Mouse (Mus musculus): ENCODE measurements at regions not wholly inside any gene's neighbourhood (a gene's known extent, or its start where the extent isn't known, plus 50 kb on each side); places are given as distances from the start of the nearest gene placed in this dataset.

GRCm38 (mm10) chr10:117447626-117448025, 67.8 kb upstream of the Cpsf6 start:
- no peak for DNase-seq (ENCODE audit: low read depth, low spot score)

- DNase-seq (ENCODE audit: low read depth, low spot score), result peak; percentile 27
These were observed 67.4 kb upstream of the Cpsf6 start for GRCm38 (mm10) chr10:117447206-117447605.

GRCm38 (mm10) chr10:117446776-117447175, 67.0 kb upstream of the Cpsf6 start:
- DNase-seq (ENCODE audit: low read depth, low spot score), result no peak

GRCm38 (mm10) chr10:117445801-117446490, 66.1 kb upstream of the Cpsf6 start:
- DNase-seq (ENCODE audit: low read depth, low spot score), result no peak

- no peak for DNase-seq (ENCODE audit: low read depth, low spot score)
These were observed 65.5 kb upstream of the Cpsf6 start for GRCm38 (mm10) chr10:117445181-117445790.

GRCm38 (mm10) chr10:117444761-117445160, 64.9 kb upstream of the Cpsf6 start:
- DNase-seq (ENCODE audit: low read depth, low spot score), result no peak

GRCm38 (mm10) chr10:117443426-117444350, 63.9 kb upstream of the Cpsf6 start:
- no peak for DNase-seq (ENCODE audit: low read depth, low spot score)

GRCm38 (mm10) chr10:117441979-117442803, 62.4 kb upstream of the Cpsf6 start:
- DNase-seq (ENCODE audit: low read depth, low spot score), result no peak

- DNase-seq (ENCODE audit: low read depth, low spot score), result no peak
These were observed 61.5 kb upstream of the Cpsf6 start for GRCm38 (mm10) chr10:117441121-117441978.

GRCm38 (mm10) chr10:117440225-117440976, 60.6 kb upstream of the Cpsf6 start:
- no peak for DNase-seq (ENCODE audit: low read depth, low spot score)

- peak; percentile 71 for DNase-seq (ENCODE audit: low read depth, low spot score)
These were observed 59.6 kb upstream of the Cpsf6 start for GRCm38 (mm10) chr10:117439206-117440110.

- DNase-seq (ENCODE audit: low read depth, low spot score), result no peak
These were observed 58.9 kb upstream of the Cpsf6 start for GRCm38 (mm10) chr10:117438614-117439193.

GRCm38 (mm10) chr10:117437970-117438369, 58.2 kb upstream of the Cpsf6 start:
- DNase-seq (ENCODE audit: low read depth, low spot score), result no peak

- peak; percentile 87 for DNase-seq (ENCODE audit: low read depth, low spot score)
These were observed 57.3 kb upstream of the Cpsf6 start for GRCm38 (mm10) chr10:117436875-117437715.

- DNase-seq (ENCODE audit: low read depth, low spot score), result no peak
These were observed 56.6 kb upstream of the Cpsf6 start for GRCm38 (mm10) chr10:117436308-117436874.

GRCm38 (mm10) chr10:117435734-117436121, 55.9 kb upstream of the Cpsf6 start:
- no peak for DNase-seq (ENCODE audit: low read depth, low spot score)

All from ZHBTc4 (cell line).